Mouse (Mus musculus) MN1 (cell line): ENCODE data around the gene Gcnt2.
A peak's percentile ranks its signal among the peaks of the same experiment; 100 is the strongest.

Experiments
- DNase-seq: peaks from one replicate; pipeline ENCODE4 v3.0.0-alpha.2; 2016; ENCODE audit warnings: low spot score

Gene Gcnt2

GRCm38 (mm10) chr13:40859652-40860399 is at the start of gene Gcnt2:
Gcnt2 (plus strand) TSS chr13:40859754.
- peak; percentile 17 for DNase-seq

- no peak for DNase-seq
Observed at GRCm38 (mm10) chr13:40820617-40821016, 38.9 kb upstream of the Gcnt2 start.

DNA sequence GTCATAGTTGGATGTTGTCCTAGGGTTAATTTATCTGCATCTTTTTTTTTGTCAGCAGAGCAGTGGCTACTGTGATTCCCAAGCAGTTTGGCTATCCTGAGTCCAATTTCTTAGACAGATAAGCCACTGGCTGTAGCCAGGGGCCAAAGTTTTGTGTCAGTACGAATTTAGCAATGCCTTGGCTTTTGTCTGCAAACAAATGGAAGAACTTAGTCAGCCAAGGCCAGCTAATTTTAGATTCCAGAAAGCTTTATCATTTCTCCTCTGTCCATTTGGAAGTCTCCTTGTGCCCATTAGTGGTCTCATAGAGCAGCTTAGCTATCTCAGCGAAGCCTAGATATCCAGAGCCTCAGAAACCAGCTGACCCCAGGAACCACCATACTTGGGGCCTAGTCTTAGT is 37.6 kb upstream of the Gcnt2 start:
- DNase-seq: no peak

- no peak for DNase-seq
Observed at GRCm38 (mm10) chr13:40841146-40841787, 18.3 kb upstream of the Gcnt2 start.

DNA sequence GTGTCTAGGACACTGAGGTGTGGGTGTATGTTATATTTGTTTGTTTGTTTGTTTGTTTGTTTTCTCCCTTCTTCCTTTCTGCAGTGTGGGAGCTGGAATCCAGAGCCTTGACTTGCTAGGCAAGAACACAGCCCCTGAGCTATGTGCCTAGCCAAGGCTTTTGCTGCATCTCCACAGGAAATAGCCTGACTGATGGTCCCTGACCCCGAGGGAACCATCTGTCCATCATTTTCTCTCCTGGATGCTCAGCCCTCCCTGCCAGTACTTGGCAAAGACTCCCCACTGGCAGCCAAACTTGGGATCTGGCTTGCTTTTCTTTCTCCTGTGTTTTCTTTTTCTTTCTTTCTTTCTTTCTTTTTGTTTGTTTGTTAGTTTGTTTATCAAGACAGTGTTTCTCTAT is 17.4 kb upstream of the Gcnt2 start:
- DNase-seq: no peak

DNA sequence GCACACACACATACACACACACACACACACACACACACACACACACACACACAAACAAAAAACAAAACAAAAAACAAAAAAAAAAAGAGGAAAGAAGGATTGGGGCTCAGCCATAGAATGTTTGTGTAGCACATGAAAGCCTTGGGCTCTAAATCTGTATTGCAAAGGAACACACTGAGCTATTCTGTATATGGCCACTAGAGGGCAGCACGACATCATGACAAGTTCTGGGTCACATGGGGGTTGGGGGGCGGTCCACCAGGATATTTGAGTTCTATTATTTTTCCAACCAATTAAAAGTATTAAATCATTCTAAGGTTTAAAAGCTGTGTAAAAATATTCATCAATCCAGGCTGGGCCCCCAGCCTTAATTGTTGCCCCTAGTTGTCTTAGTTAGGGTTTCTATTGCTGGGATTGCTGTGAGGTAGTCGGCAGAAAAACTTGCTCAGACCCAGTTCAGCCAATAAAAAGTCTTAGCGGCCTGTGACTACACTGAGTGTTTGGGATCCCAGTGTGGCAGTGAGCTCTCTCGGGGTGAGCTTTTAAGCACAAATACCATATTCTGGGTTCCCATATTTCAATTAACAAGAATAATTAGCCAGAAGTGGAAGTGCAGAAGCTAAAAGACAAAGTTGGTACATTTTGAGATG is 16.0 kb upstream of the Gcnt2 start:
- DNase-seq: peak; percentile 66

DNA sequence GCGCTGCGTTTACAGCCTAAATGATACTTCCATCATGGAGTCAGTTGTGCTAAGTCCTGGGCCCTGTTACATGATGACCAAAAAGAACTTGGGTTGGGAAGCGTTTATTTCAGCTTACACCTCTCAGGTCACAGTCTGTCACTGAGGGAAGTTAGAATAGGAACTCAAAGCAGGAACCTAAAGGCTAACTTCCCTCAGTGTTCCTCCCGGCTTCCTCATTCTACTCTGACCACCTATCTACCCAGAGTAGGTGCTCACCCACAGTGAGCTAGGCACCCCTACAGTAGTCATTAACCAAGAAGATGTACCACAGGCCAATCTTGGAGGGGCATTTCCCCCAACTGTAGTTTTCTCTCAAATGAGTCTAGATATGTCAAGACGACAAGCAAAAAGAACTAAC is 15.4 kb upstream of the Gcnt2 start:
- no peak for DNase-seq

- no peak for DNase-seq
Observed at GRCm38 (mm10) chr13:40845951-40846350, 13.6 kb upstream of the Gcnt2 start.

DNA sequence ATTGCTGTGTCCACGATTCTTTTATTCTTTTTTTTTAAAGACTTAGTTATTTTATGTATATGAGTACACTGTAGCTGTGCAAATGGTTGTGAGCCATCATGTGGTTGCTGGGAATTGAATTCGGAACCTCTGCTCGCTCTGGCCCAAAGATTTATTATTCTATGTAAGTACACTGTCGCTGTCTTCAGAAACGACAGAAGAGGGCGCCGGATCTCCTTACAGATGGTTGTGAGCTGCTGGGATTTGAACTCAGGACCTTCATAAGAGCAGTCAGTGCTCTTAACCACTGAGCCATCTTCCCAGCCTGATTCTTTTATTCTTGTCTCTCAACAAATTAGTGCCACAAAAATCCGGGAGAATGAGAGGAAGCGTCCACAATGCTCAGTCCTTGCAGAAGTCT is 13.2 kb upstream of the Gcnt2 start:
- DNase-seq: no peak

- no peak for DNase-seq
Observed at GRCm38 (mm10) chr13:40847898-40848297, 11.7 kb upstream of the Gcnt2 start.

- DNase-seq: no peak
Observed at GRCm38 (mm10) chr13:40850686-40851085, 8.9 kb upstream of the Gcnt2 start.

GRCm38 (mm10) chr13:40851281-40851680 is 8.3 kb upstream of the Gcnt2 start:
- no peak for DNase-seq

DNA sequence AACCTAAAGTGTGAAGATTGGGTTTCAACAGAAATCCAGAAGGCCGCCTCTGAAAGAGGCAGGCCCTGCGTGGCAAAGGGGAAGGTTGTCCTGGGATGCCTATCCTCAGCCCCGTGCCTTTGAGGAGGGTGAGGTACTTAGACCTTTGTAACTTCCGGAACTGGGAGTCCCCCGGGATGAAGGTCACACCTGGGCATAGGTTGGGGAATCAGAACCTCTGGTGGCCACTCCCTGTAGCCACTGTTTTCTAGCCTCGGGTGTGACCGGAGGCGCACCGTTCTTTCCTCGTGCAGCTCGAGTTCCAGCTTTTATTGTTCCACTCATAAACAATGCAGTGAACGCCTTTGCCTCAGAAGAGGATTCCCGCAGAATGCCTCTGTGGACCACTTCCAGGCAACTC is 7.6 kb upstream of the Gcnt2 start:
- no peak for DNase-seq

DNA sequence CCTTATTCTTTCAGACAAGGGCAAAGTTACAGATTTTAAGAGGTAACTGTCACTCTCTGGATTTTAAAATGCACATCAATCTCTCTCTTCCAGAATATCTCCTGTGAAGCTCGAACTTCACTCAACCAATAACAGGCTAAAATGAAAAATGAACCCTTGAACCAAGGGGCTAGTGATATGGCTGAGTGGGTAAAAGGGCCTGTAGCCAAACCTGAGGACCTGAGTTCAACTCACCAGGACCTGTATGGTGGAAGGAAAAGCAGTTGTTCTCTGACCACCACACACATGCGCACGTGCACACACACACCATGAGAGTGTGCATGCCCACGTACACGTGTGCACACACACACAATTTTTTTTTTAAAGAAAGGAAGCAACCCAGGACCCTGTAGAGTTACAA is 6.8 kb upstream of the Gcnt2 start:
- no peak for DNase-seq

- no peak for DNase-seq
Observed at GRCm38 (mm10) chr13:40853842-40854241, 5.7 kb upstream of the Gcnt2 start.

GRCm38 (mm10) chr13:40854451-40855058 is 5.0 kb upstream of the Gcnt2 start:
- no peak for DNase-seq

GRCm38 (mm10) chr13:40855266-40855665 is 4.3 kb upstream of the Gcnt2 start:
- no peak for DNase-seq

GRCm38 (mm10) chr13:40856786-40857185 is 2.8 kb upstream of the Gcnt2 start:
- DNase-seq: no peak

DNA sequence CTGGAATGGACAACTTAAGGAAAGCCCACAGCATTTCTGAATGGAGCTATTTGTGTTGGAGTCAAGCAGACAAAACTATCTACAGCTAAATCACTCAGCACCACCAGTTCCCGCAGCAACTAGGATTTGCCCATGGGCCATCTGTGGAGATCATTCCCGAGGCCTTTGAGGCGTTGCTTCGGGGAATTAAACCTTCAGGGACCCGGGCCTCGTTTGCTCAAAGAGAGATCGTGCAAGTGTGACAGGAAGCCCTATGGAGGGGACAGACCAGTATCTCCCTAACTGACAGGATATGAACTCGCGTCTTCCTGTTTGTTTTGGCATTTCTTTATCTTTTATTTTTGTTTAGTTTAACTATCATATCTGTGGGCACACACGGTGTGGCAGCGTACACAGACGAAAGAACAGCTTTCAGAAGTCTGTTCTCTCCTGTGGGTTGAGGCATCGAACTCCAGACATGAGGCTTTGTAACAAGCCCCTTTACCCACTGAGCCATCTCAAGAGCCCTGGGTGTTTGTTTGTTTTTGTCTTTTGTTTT is 2.2 kb upstream of the Gcnt2 start:
- no peak for DNase-seq

GRCm38 (mm10) chr13:40859225-40859624 is 329 bp upstream of the Gcnt2 start:
- no peak for DNase-seq

GRCm38 (mm10) chr13:40863006-40863405 is 3.5 kb downstream of the Gcnt2 start:
- no peak for DNase-seq

DNA sequence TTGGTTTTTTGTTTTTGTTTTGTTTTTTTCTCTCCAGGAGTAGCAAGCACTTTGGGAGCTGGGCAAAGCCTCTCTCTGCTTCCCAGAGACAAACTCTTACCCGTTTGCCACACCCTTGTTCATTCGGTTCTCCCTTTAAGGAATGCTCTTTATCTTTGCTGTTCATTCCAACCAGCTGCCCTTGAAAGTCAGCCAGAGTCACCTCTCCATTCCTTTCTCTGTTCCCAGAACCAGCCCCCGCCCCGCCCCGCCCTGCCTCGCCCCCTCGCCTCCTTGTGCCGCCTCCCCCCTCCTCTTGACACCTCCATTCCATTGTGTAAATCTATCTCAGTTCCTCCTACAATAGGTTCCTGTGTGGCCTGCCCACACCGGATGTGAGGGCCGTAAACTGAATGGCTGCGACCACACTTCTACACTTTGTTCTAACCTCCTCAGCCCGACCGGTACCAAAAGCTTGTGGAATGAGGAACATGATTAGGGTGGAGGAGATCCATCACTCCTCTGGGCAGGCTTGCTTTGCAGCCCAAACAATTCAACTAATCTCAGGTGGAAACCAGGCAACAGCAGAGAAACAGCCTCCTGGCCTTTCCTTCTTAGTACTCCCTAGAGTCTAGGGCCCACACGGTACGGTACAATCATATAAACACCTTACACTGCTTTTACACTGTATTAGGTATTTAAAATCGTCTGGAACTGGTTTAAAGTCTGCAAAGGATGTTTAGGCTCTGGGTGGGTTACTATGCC is 9.5 kb downstream of the Gcnt2 start:
- DNase-seq: no peak
